Comparison of ENCODE assay signal across 15 mouse cellular contexts in genomic region chr4:126661249-126661648, GRCm38 (mm10). TPM values are rescaled to one million over a fixed set of nuclear protein-coding genes. Genes with fewer than 3 reads are reported as not detected.
DNase-seq lines count a peak whose midpoint lies in the region; ATAC-seq lines count a peak whose summit lies in the region.
"Had no signal": no experiment of that assay in that cellular context is flagged by ENCODE, and none has a peak within 500 bp of the region (broad histone marks: within the 10 kb centered on the region; RNA-seq: fewer than 3 reads in every experiment).

No protein-coding gene starts in this region.

- no peaks in the 10 kb centered on the region; the same call in 1 of the 2 replicates for H3K4me1 ChIP-seq in hindbrain, embryonic 16.5 days (ENCODE audit: control insufficient read depth, insufficient read depth, low read depth, low read length)
- peaks cover 3% of the 10 kb centered on the region; the same call in 1 of the 2 replicates for H3K4me1 ChIP-seq in hindbrain, embryonic 13.5 days (replicated peaks)
- H3K4me1 ChIP-seq: liver, embryonic 13.5 days; midbrain, embryonic 12.5 days; neural tube, embryonic 12.5 days had no signal

- H3K9ac ChIP-seq in hindbrain, embryonic 16.5 days (ENCODE audit: low read depth, low read length), result no peak overlapping the region
- H3K9ac ChIP-seq in hindbrain, embryonic 13.5 days, result no peak overlapping the region
- H3K9ac ChIP-seq: hindbrain, embryonic 14.5 days; liver, embryonic 13.5 days; midbrain, embryonic 12.5 days; neural tube, embryonic 12.5 days had no signal

- WGBS in hindbrain, embryonic 16.5 days, result 52% methylated on average over 7 of the region's 7 CpGs
- 67% methylated on average over 7 of the region's 7 CpGs for WGBS in hindbrain, embryonic 13.5 days

- no peak overlapping the region for H3K27ac ChIP-seq in hindbrain, embryonic 16.5 days (ENCODE audit: low read depth, low read length)
- H3K27ac ChIP-seq in hindbrain, embryonic 13.5 days, result no peak overlapping the region
- H3K27ac ChIP-seq: hindbrain, embryonic 14.5 days; liver, embryonic 13.5 days; midbrain, embryonic 12.5 days; neural tube, embryonic 12.5 days had no signal

- H3K27me3 ChIP-seq in hindbrain, embryonic 16.5 days (replicated peaks; ENCODE audit: control insufficient read depth, insufficient read depth, low read length), result peaks cover 3% of the 10 kb centered on the region; the same call in 1 of the 2 replicates
- peaks cover 32% of the 10 kb centered on the region for H3K27me3 ChIP-seq in hindbrain, embryonic 13.5 days
- H3K27me3 ChIP-seq: neural tube, embryonic 12.5 days had no signal

- no peaks in the 10 kb centered on the region for H3K36me3 ChIP-seq in hindbrain, embryonic 16.5 days (ENCODE audit: control insufficient read depth, insufficient read depth, low read length)
- H3K36me3 ChIP-seq in hindbrain, embryonic 13.5 days, result no peaks in the 10 kb centered on the region
- H3K36me3 ChIP-seq: G1E; liver, embryonic 13.5 days; midbrain, embryonic 12.5 days; neural tube, embryonic 12.5 days had no signal

- H3K9me3 ChIP-seq in hindbrain, embryonic 16.5 days (ENCODE audit: control insufficient read depth, low read length), result no peaks in the 10 kb centered on the region
- H3K9me3 ChIP-seq in hindbrain, embryonic 13.5 days, result no peaks in the 10 kb centered on the region
- H3K9me3 ChIP-seq: G1E; liver, embryonic 13.5 days; midbrain, embryonic 12.5 days; neural tube, embryonic 12.5 days had no signal

- H3K4me2 ChIP-seq in hindbrain, embryonic 16.5 days (ENCODE audit: low read length), result no peak overlapping the region
- no peak overlapping the region for H3K4me2 ChIP-seq in hindbrain, embryonic 13.5 days
- H3K4me2 ChIP-seq: hindbrain, embryonic 14.5 days; liver, embryonic 13.5 days; midbrain, embryonic 12.5 days; neural tube, embryonic 12.5 days had no signal

- H3K4me3 ChIP-seq in hindbrain, embryonic 16.5 days (ENCODE audit: low read length), result no peak overlapping the region
- H3K4me3 ChIP-seq in hindbrain, embryonic 13.5 days, result no peak overlapping the region
- H3K4me3 ChIP-seq: erythroblast, embryonic 14.5 days; liver, embryonic 13.5 days; midbrain, embryonic 12.5 days; neural tube, embryonic 12.5 days had no signal

- DNase-seq in right cerebral cortex, adult 18-20 months, result peak; percentile 26
- no peak for DNase-seq in right cerebral cortex, postnatal 25 days
- peak; percentile 86 for DNase-seq in cerebellum, postnatal 14 days
- DNase-seq in layer of hippocampus, postnatal 14 days (ENCODE audit: low spot score in 2 of 2), result peak; percentile 35 to 64
- no peak for DNase-seq in adrenal gland, postnatal 4 days (ENCODE audit: low spot score in 2 of 2)
- DNase-seq in urinary bladder, postnatal 36 days (ENCODE audit: low spot score in 2 of 2), result no peak
- DNase-seq: gastrocnemius, postnatal 36 days; liver, embryonic 13.5 days had no signal

- ATAC-seq in hindbrain, embryonic 16.5 days, result peak; percentile 63
- ATAC-seq in hindbrain, embryonic 13.5 days (ENCODE audit: low FRiP score), result no peak

RNA-seq across cellular contexts. Expression of gene Psmb2, which starts 16.2 kb away (rescaled TPM):
- 399 and 420 TPM in 2 replicates for polyA plus RNA-seq in hindbrain, embryonic 16.5 days (2015; fragmentation: Nextera tagmentation; extraction: Ambion mirVana)
- polyA plus RNA-seq in hindbrain, embryonic 13.5 days (2015; fragmentation: Nextera tagmentation; extraction: Ambion mirVana), result 445 and 454 TPM in 2 replicates
- total RNA-seq in layer of hippocampus, postnatal 14 days (2021), result 100 to 1,000 TPM; 128 to 130 TPM
- 100 to 1,000 TPM; 172 to 173 TPM for total RNA-seq in adrenal gland, postnatal 4 days (2021)

RNA-seq across cellular contexts. Expression of gene 5730409E04Rik, which starts 51.6 kb away (rescaled TPM):
- 14.0 and 22.1 TPM in 2 replicates for polyA plus RNA-seq in hindbrain, embryonic 16.5 days (2015; fragmentation: Nextera tagmentation; extraction: Ambion mirVana)
- 7.9 and 9.2 TPM in 2 replicates for polyA plus RNA-seq in hindbrain, embryonic 13.5 days (2015; fragmentation: Nextera tagmentation; extraction: Ambion mirVana)
- 10 to 100 TPM; 68.6 TPM for total RNA-seq in layer of hippocampus, postnatal 14 days (2021)
- total RNA-seq in adrenal gland, postnatal 4 days (2021), result 10 to 100 TPM; 17.5 to 19.3 TPM
- total RNA-seq: G1E had no signal
- polyA plus RNA-seq: erythroblast, embryonic 14.5 days; G1E had no signal

Comparison
In these comparisons a context has a peak if more than half of its experiments do, and no peak if none do; other contexts are left out.
1. DNase-seq: peak in right cerebral cortex, adult 18-20 months (single experiment), cerebellum, postnatal 14 days (2 of 2) and layer of hippocampus, postnatal 14 days (2 of 2); none in right cerebral cortex, postnatal 25 days (single experiment), adrenal gland, postnatal 4 days (0 of 2) and urinary bladder, postnatal 36 days (0 of 2).